Mouse (Mus musculus): ENCODE results near the gene Mrps15. TPM values are rescaled to one million over a fixed set of nuclear protein-coding genes. Genes with fewer than 3 reads are reported as not detected.

Mrps15 gene
- 119 TPM in 2 replicates for polyA plus RNA-seq (2021; fragmentation: Nextera tagmentation)
- long read RNA-seq, experiment 1, transcript Mrps15-201 (8 exons, 937 nt): major isoform, 78 of 94 reads
- long read RNA-seq, experiment 1, partial matches to known transcripts: 7 of 94 reads
- long read RNA-seq, experiment 1, other reads (novel, unspliced or antisense): 8 of 94 reads
- long read RNA-seq, experiment 2, transcript Mrps15-201 (8 exons, 937 nt): major isoform, 27 of 48 reads
- long read RNA-seq, experiment 2, partial matches to known transcripts: 6 of 48 reads
- long read RNA-seq, experiment 2, other reads (novel, unspliced or antisense): 13 of 48 reads

DNA sequence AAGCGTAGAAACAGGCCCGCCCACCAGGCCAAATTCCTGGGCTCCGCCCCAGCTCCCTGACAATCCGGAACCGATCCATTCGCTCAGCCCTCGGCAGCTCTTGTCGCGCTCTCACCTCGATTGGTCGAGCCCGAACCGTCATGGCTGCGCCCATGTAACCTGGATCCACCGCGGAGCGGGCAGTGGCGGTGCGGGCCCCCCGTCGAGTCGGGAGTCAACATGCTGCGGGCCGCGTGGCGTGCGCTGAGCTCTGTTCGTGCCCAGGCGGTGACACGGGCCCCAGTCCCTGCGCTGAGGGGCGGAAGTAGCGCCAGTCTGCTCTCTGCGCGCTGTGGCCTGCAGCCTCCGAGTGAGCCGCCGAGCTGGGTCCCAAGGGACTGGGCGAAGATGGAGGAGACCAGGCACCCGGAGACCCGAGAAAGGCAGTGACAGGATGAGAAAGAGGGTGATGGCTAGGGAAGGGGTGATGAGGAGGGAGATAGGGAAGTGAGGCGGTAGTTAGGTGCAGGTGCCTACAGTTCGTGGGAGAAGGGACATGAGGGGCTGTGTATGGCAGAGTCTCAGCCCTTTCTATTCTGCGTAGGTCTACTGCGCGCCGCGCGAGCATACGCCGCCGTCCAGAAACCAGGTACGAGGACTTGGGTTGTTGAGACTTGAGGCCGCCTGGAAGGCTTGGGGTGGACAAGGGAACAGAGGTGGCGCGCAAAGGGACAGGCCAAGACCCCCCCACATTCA lies at the start of gene Mrps15:
Gene Mrps15, plus strand, starts transcription at position 75 of the 735 bp plus-strand sequence.

DNA sequence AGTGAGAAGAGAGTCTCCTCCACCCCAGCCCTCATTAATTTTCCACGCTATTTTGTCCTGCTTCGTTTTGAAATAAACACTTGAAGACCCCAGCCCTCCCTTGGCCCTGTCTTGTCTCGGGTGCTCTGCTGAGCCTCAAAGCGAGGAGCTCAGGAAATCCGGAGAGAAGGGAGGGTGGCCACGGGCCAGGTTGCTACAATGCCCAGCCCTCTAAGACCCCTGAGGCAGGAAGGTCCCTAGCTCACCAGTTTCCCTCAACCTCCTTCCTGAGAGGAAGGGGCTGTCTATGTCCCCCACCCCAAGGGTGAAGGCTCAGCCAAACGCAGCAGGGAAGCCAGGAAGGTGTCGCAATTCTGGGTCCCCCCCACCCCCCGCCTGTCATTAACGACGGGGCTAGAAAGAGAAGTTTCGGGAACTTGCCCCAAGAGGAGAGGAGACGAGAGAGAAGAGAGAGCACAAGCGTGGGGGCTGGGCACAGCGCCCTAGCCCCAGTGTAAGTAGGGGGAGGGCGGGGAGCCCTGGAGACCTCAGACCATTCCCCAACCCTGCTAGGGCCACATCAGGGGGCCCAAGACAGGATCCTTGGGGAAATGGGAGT lies 22.3 kb upstream of the Mrps15 start, which contains the start of gene Csf3r:
Gene Csf3r, plus strand, starts transcription at position 248 of the 598 bp plus-strand sequence.

DNA sequence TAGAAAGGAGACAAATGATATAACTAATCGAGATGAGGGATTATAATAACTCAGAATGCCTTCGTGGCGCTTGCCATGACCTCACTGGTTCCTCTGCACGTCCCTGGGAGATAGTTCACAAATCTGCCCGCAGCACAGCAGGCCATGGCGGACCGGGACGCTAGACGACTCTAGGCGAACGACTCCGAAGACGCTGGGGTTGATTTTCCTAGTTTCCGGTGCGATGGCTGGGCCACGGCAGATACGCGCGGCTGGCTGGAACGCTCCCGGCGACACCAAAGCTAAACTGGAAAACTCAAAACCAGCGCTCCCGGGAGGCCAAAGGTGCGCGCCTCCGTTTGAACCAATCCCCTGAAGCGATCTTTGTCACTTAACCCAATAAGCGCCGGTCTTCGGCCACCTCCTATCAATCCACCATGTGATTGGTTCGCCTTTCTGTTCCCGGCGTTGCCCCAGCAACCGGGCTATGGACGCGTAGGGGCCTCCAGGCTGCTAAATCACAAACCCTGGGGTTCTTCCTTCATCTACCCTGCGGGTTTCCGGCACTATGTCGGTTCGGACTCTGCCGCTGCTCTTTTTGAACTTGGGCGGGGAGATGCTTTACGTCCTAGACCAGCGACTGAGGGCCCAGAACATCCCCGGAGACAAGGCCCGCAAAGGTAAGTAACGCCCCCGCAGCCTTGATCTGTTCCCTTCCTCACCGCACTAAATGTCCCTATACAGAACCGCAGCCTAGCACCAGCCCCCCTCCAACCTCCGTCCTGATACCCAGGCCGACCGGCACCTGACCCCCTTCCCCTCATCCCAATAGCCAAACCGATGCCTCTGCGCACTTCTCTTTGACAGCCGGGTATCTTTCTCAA lies 11.6 kb downstream of the Mrps15 start, which contains the start of gene Oscp1:
Gene Oscp1, plus strand, starts transcription at position 432 of the 863 bp plus-strand sequence.

DNA sequence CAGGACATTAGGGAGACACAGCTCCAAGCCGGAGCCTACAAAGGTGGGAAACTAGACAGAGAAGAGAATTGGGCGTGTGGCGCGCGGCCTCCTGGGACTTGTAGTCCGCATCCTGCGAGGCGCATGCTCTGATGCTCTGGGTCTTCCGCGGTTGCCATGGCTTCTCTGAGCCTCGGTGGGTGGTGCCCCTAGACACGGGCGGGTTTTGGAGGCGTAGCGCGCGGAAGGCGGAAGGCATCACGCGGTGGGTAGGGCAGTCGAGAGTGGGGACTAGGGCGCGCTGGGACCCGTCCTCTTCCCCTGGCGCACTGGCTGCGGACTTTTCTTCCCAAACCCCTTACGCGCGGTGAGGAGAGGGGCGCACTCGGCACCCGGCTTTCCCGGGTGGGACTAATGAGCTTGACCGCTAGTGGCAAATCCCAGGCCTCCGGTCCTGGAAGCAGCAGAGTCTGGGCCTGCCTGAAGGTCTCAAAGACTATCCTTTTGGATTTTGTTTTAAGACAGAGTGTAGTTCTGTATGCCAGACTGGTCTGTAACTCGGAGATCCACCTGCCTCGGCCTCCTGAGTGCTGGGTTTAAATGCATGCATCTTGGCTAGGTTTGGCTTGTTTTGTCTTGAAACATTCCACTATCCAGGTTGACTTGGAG lies 49.9 kb downstream of the Mrps15 start, which contains the start of gene Lsm10:
Gene Lsm10, plus strand, starts transcription at position 160 of the 648 bp plus-strand sequence.

DNA sequence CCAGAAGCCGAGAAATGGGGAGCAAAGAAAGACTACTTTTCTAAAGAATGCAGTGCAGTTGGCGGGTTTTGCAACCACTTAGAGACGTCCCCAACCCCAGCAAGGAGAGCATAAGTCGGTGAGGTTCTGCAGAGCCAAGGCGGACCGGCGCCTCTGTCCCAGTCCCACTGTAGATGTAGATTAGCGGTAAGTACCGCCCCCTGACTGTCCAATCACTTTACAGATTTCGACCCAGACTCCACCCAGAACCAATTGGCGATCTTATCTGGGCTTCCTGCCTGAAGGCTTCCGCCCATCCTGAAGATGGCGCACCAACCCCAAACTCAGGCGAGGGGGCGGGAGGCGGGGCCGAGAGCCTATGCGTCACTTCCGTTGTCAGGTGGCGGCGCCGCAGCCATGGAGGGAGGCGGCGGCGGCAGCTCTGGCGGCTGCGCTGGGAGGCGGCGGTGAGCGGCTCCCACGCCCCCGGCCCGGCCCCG lies 56.9 kb downstream of the Mrps15 start, which contains the start of gene Stk40:
Gene Stk40, plus strand, starts transcription at position 368 of the 479 bp plus-strand sequence.

Other genes starting within 250 kb of the Mrps15 start
- 1.9 and 2.4 TPM in 2 replicates for gene Csf3r, start 22.4 kb upstream of the Mrps15 start, polyA plus RNA-seq (2021; fragmentation: Nextera tagmentation)
- 67.8 and 74.8 TPM in 2 replicates for gene Oscp1, start 11.6 kb downstream of the Mrps15 start, polyA plus RNA-seq (2021; fragmentation: Nextera tagmentation)
- gene Lsm10, start 49.7 kb downstream of the Mrps15 start, polyA plus RNA-seq (2021; fragmentation: Nextera tagmentation): 34.3 and 36.3 TPM in 2 replicates
- gene Stk40, start 57.0 kb downstream of the Mrps15 start, polyA plus RNA-seq (2021; fragmentation: Nextera tagmentation): 3.4 and 3.9 TPM in 2 replicates
- 6.8 and 9.5 TPM in 2 replicates for gene Eva1b, start 100.8 kb downstream of the Mrps15 start, polyA plus RNA-seq (2021; fragmentation: Nextera tagmentation)
- 0.49 and 0.69 TPM in 2 replicates for gene Sh3d21, start 116.6 kb downstream of the Mrps15 start, polyA plus RNA-seq (2021; fragmentation: Nextera tagmentation)
- 36.5 and 50.9 TPM in 2 replicates for gene Thrap3, start 155.8 kb downstream of the Mrps15 start, polyA plus RNA-seq (2021; fragmentation: Nextera tagmentation)
- 46.7 and 54.9 TPM in 2 replicates for gene Map7d1, start 209.4 kb downstream of the Mrps15 start, polyA plus RNA-seq (2021; fragmentation: Nextera tagmentation)
- gene Trappc3, start 215.4 kb downstream of the Mrps15 start, polyA plus RNA-seq (2021; fragmentation: Nextera tagmentation): 42.6 and 54.1 TPM in 2 replicates
- gene Col8a2, start 239.9 kb downstream of the Mrps15 start, polyA plus RNA-seq (2021; fragmentation: Nextera tagmentation): 0.30 and 2.0 TPM in 2 replicates

Measured in layer of hippocampus, adult 6 months (tissue).